25 mouse cellular contexts compared by ENCODE assay signal in genomic region chr13:43954714-43955393, GRCm38 (mm10).
A peak's percentile ranks its signal among the peaks of the same experiment; 100 is the strongest.
DNase-seq lines count a peak whose midpoint lies in the region; ATAC-seq and TF ChIP-seq lines count a peak whose summit lies in the region.
"Had no signal": no experiment of that assay in that cellular context is flagged by ENCODE, and none has a peak within 500 bp of the region (broad histone marks: within the 10 kb centered on the region; RNA-seq: fewer than 3 reads in every experiment).

No protein-coding gene starts in this region.

- 36% methylated on average over 10 of the region's 10 CpGs for WGBS in liver, adult 2 months
- 54% methylated on average over 10 of the region's 10 CpGs for WGBS in kidney, adult 2 months

- no peak overlapping the region for H3K27ac ChIP-seq in liver, adult 2 months (replicated peaks; ENCODE audit: insufficient read depth, low read depth, low read length)
- H3K27ac ChIP-seq in kidney, adult 2 months (ENCODE audit: insufficient read depth, low read depth, low read length), result no peak overlapping the region
- H3K27ac ChIP-seq: embryonic facial prominence, embryonic 13.5 days; forebrain, embryonic 13.5 days; gastrocnemius, adult 2 months; neural tube, embryonic 13.5 days had no signal

- no peaks in the 10 kb centered on the region for H3K27me3 ChIP-seq in liver, adult 2 months (ENCODE audit: control insufficient read depth, insufficient read depth, low read length)
- H3K27me3 ChIP-seq in kidney, adult 2 months (replicated peaks; ENCODE audit: control insufficient read depth, insufficient read depth, low read length), result no peaks in the 10 kb centered on the region
- H3K27me3 ChIP-seq: embryonic facial prominence, embryonic 13.5 days; neural tube, embryonic 13.5 days had no signal

- peaks cover 4% of the 10 kb centered on the region; the same call in 1 of the 2 replicates for H3K4me1 ChIP-seq in liver, adult 2 months (ENCODE audit: control insufficient read depth, insufficient read depth, low read length)
- peaks cover 16% of the 10 kb centered on the region for H3K4me1 ChIP-seq in kidney, adult 2 months (ENCODE audit: control insufficient read depth, insufficient read depth, low read length)

- DNase-seq in liver, adult 2 months (ENCODE audit: extremely low read depth, low read depth, low spot score), result peak; percentile 95
- DNase-seq in liver, result no peak
- peak; percentile 87 for DNase-seq in kidney, adult 2 months
- peak; percentile 51 for DNase-seq in kidney, postnatal 14 days
- peak; percentile 22 for DNase-seq in yolk sac, embryonic 10.5 days (ENCODE audit: low spot score)
- no peak for DNase-seq in frontal cortex, postnatal 10 days (ENCODE audit: low spot score in 2 of 2)
- DNase-seq: adrenal gland, adult 8-10 months; cerebellum, adult 18-20 months; cerebellum, postnatal 14 days; gastrocnemius, adult 2 months; layer of hippocampus, adult 9-11 months; lung, embryonic 14.5 days; lung, postnatal 4 days; midbrain, embryonic 14.5 days; retina, postnatal 1 day; right cerebral cortex, postnatal 25 days; spleen, adult 18-20 months; thymus, postnatal 14 days had no signal

- no peak for TF ChIP-seq POLR2A in liver, adult 2 months (IDR thresholded peaks at IDR 0.05; ENCODE audit: extremely low read depth, insufficient read depth, low read length)
- TF ChIP-seq POLR2A in kidney, adult 2 months (IDR thresholded peaks at IDR 0.05; ENCODE audit: low read depth, low read length), result no peak

- H3K9ac ChIP-seq in liver, adult 2 months (ENCODE audit: low read depth, low read length), result no peak overlapping the region
- H3K9ac ChIP-seq: embryonic facial prominence, embryonic 13.5 days; forebrain, embryonic 13.5 days; lung, embryonic 14.5 days; neural tube, embryonic 13.5 days had no signal

- no peak for TF ChIP-seq CTCF in liver, adult 2 months (IDR thresholded peaks at IDR 0.05; ENCODE audit: low read depth, low read length)
- no peak for TF ChIP-seq CTCF in kidney, adult 2 months (conservative IDR thresholded peaks at IDR 0.05; ENCODE audit: insufficient read depth, insufficient read length, low read depth, low read length)

- H3K4me3 ChIP-seq in liver, adult 2 months (ENCODE audit: insufficient read depth, low read depth, low read length), result no peak overlapping the region
- H3K4me3 ChIP-seq in kidney, adult 2 months (ENCODE audit: insufficient read depth, low read depth, low read length), result no peak overlapping the region
- H3K4me3 ChIP-seq: embryonic facial prominence, embryonic 13.5 days; erythroblast, embryonic 14.5 days; forebrain, embryonic 13.5 days; gastrocnemius, adult 2 months; neural tube, embryonic 13.5 days had no signal

- H3K36me3 ChIP-seq in liver, adult 2 months (ENCODE audit: control insufficient read depth, insufficient read depth, low read length), result no peaks in the 10 kb centered on the region
- H3K36me3 ChIP-seq in kidney, adult 2 months (ENCODE audit: control insufficient read depth, insufficient read depth, low read length), result no peaks in the 10 kb centered on the region
- H3K36me3 ChIP-seq: embryonic facial prominence, embryonic 13.5 days; neural tube, embryonic 13.5 days had no signal

- no peak for ATAC-seq in erythroid progenitor cell, adult 5-6 weeks (replicated peaks; ENCODE audit: low FRiP score, poor library complexity, severe bottlenecking)
- ATAC-seq: forebrain, embryonic 13.5 days; hindbrain, embryonic 16.5 days; Patski had no signal

- H3K79me2 ChIP-seq in liver, adult 2 months (ENCODE audit: control insufficient read depth, insufficient read depth, low read length), result no peaks in the 10 kb centered on the region

Comparison
In these comparisons a context has a peak if more than half of its experiments do, and no peak if none do; other contexts are left out.
1. DNase-seq: peak in liver, adult 2 months (single experiment), kidney, adult 2 months (single experiment), kidney, postnatal 14 days (single experiment) and yolk sac, embryonic 10.5 days (single experiment); none in liver (single experiment) and frontal cortex, postnatal 10 days (0 of 2).